Mouse (Mus musculus) small intestine, adult 2 months (tissue): ENCODE results near the gene Lrrc4c.

Experiments used
- CTCF ChIP-seq: fragments of 200-500 bp; IDR thresholded peaks from 2 replicates; pipeline ENCODE4 v1.5.1; 2012; ENCODE audit warnings: low read depth, mild to moderate bottlenecking, control low read depth, inconsistent platforms, low read length, moderate library complexity, mixed read lengths; ENCODE audit not compliant: insufficient replicate concordance, insufficient read length; ENCODE audit errors: extremely low read depth
- POLR2A ChIP-seq: fragments of 200-500 bp; IDR thresholded peaks from 2 replicates; pipeline ENCODE4 v1.6.1; 2012; ENCODE audit warnings: low read depth, mild to moderate bottlenecking, control low read depth, inconsistent platforms, low read length, moderate library complexity

DNA sequence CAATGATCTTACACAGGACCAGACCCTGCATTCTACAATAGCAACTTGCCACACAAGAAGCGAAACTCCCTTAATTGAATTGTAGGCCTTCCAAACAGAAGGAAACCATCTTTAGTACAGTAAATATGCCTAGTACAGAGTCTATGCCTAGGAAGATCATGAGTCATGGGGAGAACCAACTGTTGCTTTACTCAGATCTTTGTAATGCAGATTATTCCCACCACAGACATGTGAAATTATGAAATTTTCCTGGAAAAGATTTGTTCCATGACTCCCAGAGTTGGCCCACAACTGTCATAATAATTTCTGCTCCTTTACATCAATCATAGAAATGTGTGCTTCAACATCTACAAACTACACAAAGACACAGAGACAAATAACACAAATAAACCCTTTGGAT, 1116.2 kb downstream of the Lrrc4c start:
- TF ChIP-seq CTCF (no peak), POLR2A (no peak)
